Mouse (Mus musculus) embryonic fibroblast, embryonic 13.5 days (primary cell): ENCODE measurements around the gene Phactr2.

ENCODE experiments used
- CTCF ChIP-seq: IDR thresholded peaks from 2 replicates; pipeline ENCODE4 v1.5.1; 2011; ENCODE audit warnings: mild to moderate bottlenecking, control low read depth, low read length, moderate library complexity, borderline replicate concordance; ENCODE audit not compliant: insufficient read depth
- POLR2A ChIP-seq: IDR thresholded peaks from 2 replicates; pipeline ENCODE4 v1.6.1; 2011; ENCODE audit warnings: low read depth, mild to moderate bottlenecking, control low read depth, low read length, moderate library complexity

GRCm38 (mm10) chr10:13200862-13201261 is 273.4 kb downstream of the Phactr2 start:
- TF ChIP-seq CTCF (no peak), POLR2A (no peak)
